Mouse (Mus musculus) mouse trophoblast stem cell (cell line): ENCODE results near the gene Harbi1.

Experiments used
- in situ Hi-C, 2 experiments: fragments of 300-500 bp; cut with MseI, MboI; formaldehyde crosslinking; loops; 2 replicates in 1 of 2; 3 replicates in 1 of 2; pipeline ENCODE4 v1.15.1; 2025

Harbi1 gene

GRCm38 (mm10) chr2:91710272-91711234, at the start of gene Harbi1, which contains the start of gene Atg13:
Gene Harbi1, plus strand, starts transcription at chr2:91710852.
Gene Atg13, minus strand, starts transcription at chr2:91710576.
- in situ Hi-C loops, result no loop called here

GRCm38 (mm10) chr2:91660981-91661380, 49.7 kb upstream of the Harbi1 start:
- in situ Hi-C loops, result no loop called here

GRCm38 (mm10) chr2:91664780-91665179, 45.9 kb upstream of the Harbi1 start:
- in situ Hi-C loops, result no loop called here

GRCm38 (mm10) chr2:91666386-91666910, 44.2 kb upstream of the Harbi1 start:
- in situ Hi-C loops, result no loop called here

GRCm38 (mm10) chr2:91667747-91668146, 42.9 kb upstream of the Harbi1 start:
- in situ Hi-C loops, result no loop called here

GRCm38 (mm10) chr2:91669326-91669725, 41.3 kb upstream of the Harbi1 start:
- in situ Hi-C loops, result no loop called here

- in situ Hi-C loops, result no loop called here
These were observed 40.6 kb upstream of the Harbi1 start for GRCm38 (mm10) chr2:91670038-91670437.

GRCm38 (mm10) chr2:91673587-91673986, 37.1 kb upstream of the Harbi1 start:
- in situ Hi-C loops, result no loop called here

GRCm38 (mm10) chr2:91674895-91675294, 35.8 kb upstream of the Harbi1 start:
- in situ Hi-C loops, result no loop called here

GRCm38 (mm10) chr2:91676420-91676819, 34.2 kb upstream of the Harbi1 start:
- in situ Hi-C loops, result no loop called here

- in situ Hi-C loops, result no loop called here
These were observed 33.7 kb upstream of the Harbi1 start for GRCm38 (mm10) chr2:91676961-91677360.

- in situ Hi-C loops, result no loop called here
These were observed 27.8 kb upstream of the Harbi1 start for GRCm38 (mm10) chr2:91682850-91683249.

GRCm38 (mm10) chr2:91683919-91684318, 26.7 kb upstream of the Harbi1 start:
- in situ Hi-C loops, result no loop called here

GRCm38 (mm10) chr2:91689452-91689851, 21.2 kb upstream of the Harbi1 start:
- in situ Hi-C loops, result no loop called here

GRCm38 (mm10) chr2:91695436-91696224, 15.0 kb upstream of the Harbi1 start:
- in situ Hi-C loops, result no loop called here

- in situ Hi-C loops, result no loop called here
These were observed 14.4 kb upstream of the Harbi1 start for GRCm38 (mm10) chr2:91696225-91696590.

- in situ Hi-C loops, result no loop called here
These were observed 11.4 kb upstream of the Harbi1 start for GRCm38 (mm10) chr2:91699225-91699624.

- in situ Hi-C loops, result no loop called here
These were observed 9.3 kb upstream of the Harbi1 start for GRCm38 (mm10) chr2:91701366-91701765.

GRCm38 (mm10) chr2:91705736-91706135, 4.9 kb upstream of the Harbi1 start:
- in situ Hi-C loops, result no loop called here

- in situ Hi-C loops, result no loop called here
These were observed 4.2 kb upstream of the Harbi1 start for GRCm38 (mm10) chr2:91706456-91706855.

GRCm38 (mm10) chr2:91708361-91708760, 2.3 kb upstream of the Harbi1 start:
- in situ Hi-C loops, result no loop called here

- in situ Hi-C loops, result no loop called here
These were observed 739 bp downstream of the Harbi1 start for GRCm38 (mm10) chr2:91711256-91711925.
